Mouse (Mus musculus) midbrain, embryonic 12.5 days (tissue): ENCODE measurements around the gene Irgc1. TPM values are rescaled to one million over a fixed set of nuclear protein-coding genes. Genes with fewer than 3 reads are reported as not detected.

Experiments
- ATAC-seq: fragments of 200-750 bp; cut with Nextera tagmentation; 2 replicates; pipeline ENCODE4 v1.8.0; 2017; ENCODE audit warnings: low read depth, moderate TSS enrichment, moderate library complexity; ENCODE audit not compliant: low FRiP score
- H3K27ac ChIP-seq: fragments of 300-500 bp; sonication (generic); replicated peaks from 2 replicates; pipeline ENCODE4 v1.5.1; 2016; ENCODE audit warnings: mild to moderate bottlenecking
- H3K27me3 ChIP-seq: fragments of 300-500 bp; sonication (generic); 2 replicates; pipeline ENCODE4 v1.6.1; 2016; ENCODE audit warnings: mild to moderate bottlenecking
- H3K36me3 ChIP-seq: fragments of 300-500 bp; sonication (generic); 2 replicates; pipeline ENCODE4 v1.6.1; 2016
- H3K4me1 ChIP-seq: fragments of 300-500 bp; sonication (generic); 2 replicates; pipeline ENCODE4 v1.6.1; 2016
- H3K4me2 ChIP-seq: fragments of 300-500 bp; sonication (generic); replicated peaks from 2 replicates; pipeline ENCODE4 v1.6.1; 2016; ENCODE audit warnings: mild to moderate bottlenecking, moderate library complexity
- H3K4me3 ChIP-seq: fragments of 300-500 bp; sonication (generic); 2 replicates; pipeline ENCODE4 v1.5.1; 2016; ENCODE audit warnings: mild to moderate bottlenecking
- H3K9ac ChIP-seq: fragments of 300-500 bp; sonication (generic); replicated peaks from 2 replicates; pipeline ENCODE4 v1.6.1; 2016; ENCODE audit warnings: mild to moderate bottlenecking, moderate library complexity
- H3K9me3 ChIP-seq: fragments of 300-500 bp; sonication (generic); 2 replicates; pipeline ENCODE4 v1.6.1; 2016; ENCODE audit warnings: mild to moderate bottlenecking
- WGBS: fragments of 180-500 bp; shearing (Covaris S2); methylation state at CpG from one replicate; pipeline ENCODE4 v1.1.7; 2016; 5-methylcytosine and 5-hydroxymethylcytosine counted together
- polyA plus RNA-seq: library from polyadenylated mRNA; unstranded; fragments of >200 nt; fragmentation: Nextera tagmentation; extraction: Ambion mirVana; gene quantifications from 2 replicates; pipeline ENCODE4 v1.2.1, GENCODE M21; 2016

Irgc1 gene
- polyA plus RNA-seq, 1 experiment from 2014 or later, result not detected

GRCm38 (mm10) chr7:24448782-24449517 is 3.1 kb downstream of the Irgc1 start:
- Histone ChIP-seq H3K9ac (no peak overlapping the region), H3K4me3 (no peak overlapping the region), H3K27me3 (no peaks in the 10 kb centered on the region), H3K9me3 (no peaks in the 10 kb centered on the region), H3K4me2 (no peak overlapping the region), H3K27ac (no peak overlapping the region), H3K4me1 (no peaks in the 10 kb centered on the region), H3K36me3 (no peaks in the 10 kb centered on the region)
- 63% methylated on average over 14 of the region's 14 CpGs for WGBS
- no peak for ATAC-seq

- Histone ChIP-seq H3K4me3 (no peak overlapping the region), H3K36me3 (no peaks in the 10 kb centered on the region), H3K9ac (no peak overlapping the region), H3K9me3 (no peaks in the 10 kb centered on the region), H3K27me3 (no peaks in the 10 kb centered on the region), H3K4me2 (no peak overlapping the region), H3K27ac (no peak overlapping the region), H3K4me1 (no peaks in the 10 kb centered on the region)
- no peak for ATAC-seq
- WGBS, result 79% methylated on average over 7 of the region's 7 CpGs
These were observed 5.3 kb downstream of the Irgc1 start for GRCm38 (mm10) chr7:24446697-24447340.

- H3K9ac ChIP-seq, result no peak overlapping the region
- H3K27me3 ChIP-seq, result no peaks in the 10 kb centered on the region
- no peak for ATAC-seq
- WGBS, result 89% methylated on average over 9 of the region's 9 CpGs
- H3K4me1 ChIP-seq, result no peaks in the 10 kb centered on the region
- no peak overlapping the region for H3K27ac ChIP-seq
- no peak overlapping the region for H3K4me2 ChIP-seq
- no peaks in the 10 kb centered on the region for H3K9me3 ChIP-seq
- no peaks in the 10 kb centered on the region for H3K36me3 ChIP-seq
- H3K4me3 ChIP-seq, result no peak overlapping the region
These were observed 6.7 kb downstream of the Irgc1 start for GRCm38 (mm10) chr7:24445266-24445926.

GRCm38 (mm10) chr7:24442313-24442712 is 9.8 kb downstream of the Irgc1 start:
- Histone ChIP-seq H3K4me2 (no peak overlapping the region), H3K9me3 (no peaks in the 10 kb centered on the region), H3K27ac (no peak overlapping the region), H3K9ac (no peak overlapping the region), H3K27me3 (no peaks in the 10 kb centered on the region), H3K4me1 (no peaks in the 10 kb centered on the region), H3K4me3 (no peak overlapping the region), H3K36me3 (no peaks in the 10 kb centered on the region)
- 80% methylated on average over 8 of the region's 8 CpGs for WGBS
- ATAC-seq, result no peak

GRCm38 (mm10) chr7:24441785-24442184 is 10.3 kb downstream of the Irgc1 start:
- H3K9ac ChIP-seq, result no peak overlapping the region
- WGBS, result 5% methylated on average over 1 of the region's 1 CpGs
- ATAC-seq, result no peak
- no peaks in the 10 kb centered on the region for H3K9me3 ChIP-seq
- H3K4me3 ChIP-seq, result no peak overlapping the region
- H3K4me2 ChIP-seq, result no peak overlapping the region
- no peaks in the 10 kb centered on the region for H3K27me3 ChIP-seq
- no peaks in the 10 kb centered on the region for H3K36me3 ChIP-seq
- no peak overlapping the region for H3K27ac ChIP-seq
- no peaks in the 10 kb centered on the region for H3K4me1 ChIP-seq

- no peak for ATAC-seq
- WGBS, result 83% methylated on average over 7 of the region's 7 CpGs
These were observed 12.2 kb downstream of the Irgc1 start for GRCm38 (mm10) chr7:24439891-24440290.

GRCm38 (mm10) chr7:24439191-24439590 is 12.9 kb downstream of the Irgc1 start:
- no peak overlapping the region for H3K4me2 ChIP-seq
- H3K9ac ChIP-seq, result no peak overlapping the region
- no peak overlapping the region for H3K27ac ChIP-seq
- no peaks in the 10 kb centered on the region for H3K27me3 ChIP-seq
- H3K4me3 ChIP-seq, result no peak overlapping the region
- no peak for ATAC-seq
- H3K36me3 ChIP-seq, result no peaks in the 10 kb centered on the region
- H3K4me1 ChIP-seq, result no peaks in the 10 kb centered on the region
- no peaks in the 10 kb centered on the region for H3K9me3 ChIP-seq
- WGBS, result 81% methylated on average over 6 of the region's 6 CpGs

More at GRCm38 (mm10) chr7:24439891-24440290, 12.2 kb downstream of the Irgc1 start:
- no peak overlapping the region for H3K4me3 ChIP-seq
- H3K27me3 ChIP-seq, result no peaks in the 10 kb centered on the region
- H3K4me2 ChIP-seq, result no peak overlapping the region
- H3K36me3 ChIP-seq, result no peaks in the 10 kb centered on the region
- H3K9ac ChIP-seq, result no peak overlapping the region
- no peak overlapping the region for H3K27ac ChIP-seq
- H3K4me1 ChIP-seq, result no peaks in the 10 kb centered on the region
- no peaks in the 10 kb centered on the region for H3K9me3 ChIP-seq

- no peak for ATAC-seq
- WGBS, result 78% methylated on average over 10 of the region's 10 CpGs
- Histone ChIP-seq H3K4me3 (no peak overlapping the region), H3K4me2 (no peak overlapping the region), H3K4me1 (no peaks in the 10 kb centered on the region), H3K9me3 (no peaks in the 10 kb centered on the region), H3K27me3 (0 out of 2 replicates have a peak, but pooled peaks cover 1% of the 10 kb centered on the region), H3K9ac (no peak overlapping the region), H3K27ac (no peak overlapping the region), H3K36me3 (no peaks in the 10 kb centered on the region)
These were observed 14.1 kb downstream of the Irgc1 start for GRCm38 (mm10) chr7:24437981-24438380.

- Histone ChIP-seq H3K9ac (no peak overlapping the region), H3K27me3 (peaks cover 10% of the 10 kb centered on the region; the same call in 1 of the 2 replicates), H3K4me1 (no peaks in the 10 kb centered on the region), H3K27ac (no peak overlapping the region), H3K4me3 (no peak overlapping the region), H3K36me3 (no peaks in the 10 kb centered on the region), H3K4me2 (no peak overlapping the region), H3K9me3 (peaks cover 7% of the 10 kb centered on the region)
- no peak for ATAC-seq
- 77% methylated on average over 5 of the region's 5 CpGs for WGBS
These were observed 16.8 kb downstream of the Irgc1 start for GRCm38 (mm10) chr7:24435305-24435704.

GRCm38 (mm10) chr7:24431713-24432112 is 20.4 kb downstream of the Irgc1 start:
- no peak overlapping the region for H3K9ac ChIP-seq

GRCm38 (mm10) chr7:24430551-24431345 is 21.3 kb downstream of the Irgc1 start:
- Histone ChIP-seq H3K4me2 (no peak overlapping the region), H3K36me3 (no peaks in the 10 kb centered on the region), H3K4me1 (no peaks in the 10 kb centered on the region), H3K9me3 (peaks cover 7% of the 10 kb centered on the region), H3K9ac (no peak overlapping the region), H3K27ac (no peak overlapping the region), H3K4me3 (no peak overlapping the region), H3K27me3 (peaks cover 10% of the 10 kb centered on the region; the same call in 1 of the 2 replicates)
- 94% methylated on average over 15 of the region's 15 CpGs for WGBS
- ATAC-seq, result no peak

More at GRCm38 (mm10) chr7:24431713-24432112, 20.4 kb downstream of the Irgc1 start:
- Histone ChIP-seq H3K4me1 (no peaks in the 10 kb centered on the region), H3K36me3 (no peaks in the 10 kb centered on the region), H3K9me3 (peaks cover 7% of the 10 kb centered on the region), H3K27ac (no peak overlapping the region), H3K4me3 (no peak overlapping the region), H3K4me2 (no peak overlapping the region), H3K27me3 (peaks cover 10% of the 10 kb centered on the region; the same call in 1 of the 2 replicates)
- ATAC-seq, result no peak
- WGBS, result 78% methylated on average over 11 of the region's 11 CpGs
